ENCODE assay signal across 9 mouse cellular contexts in genomic region chr12:55506029-55506330, GRCm38 (mm10). TPM values are rescaled to one million over a fixed set of nuclear protein-coding genes. Genes with fewer than 3 reads are reported as not detected.
DNase-seq lines count a peak whose midpoint lies in the region; ATAC-seq and TF ChIP-seq lines count a peak whose summit lies in the region.
"Had no signal": no experiment of that assay in that cellular context is flagged by ENCODE, and none has a peak within 500 bp of the region (broad histone marks: within the 10 kb centered on the region; RNA-seq: fewer than 3 reads in every experiment).

No protein-coding gene starts in this region.

- no peak for TF ChIP-seq EP300 in liver, postnatal 0 days (IDR thresholded peaks at IDR 0.05; ENCODE audit: low read depth)

- DNase-seq in frontal cortex, postnatal 25 days (ENCODE audit: low spot score in 2 of 2), result peak; percentile 43 to 47
- DNase-seq in frontal cortex, postnatal 10 days (ENCODE audit: low spot score in 2 of 2), result no peak
- peak; percentile 62 to 68 for DNase-seq in right cerebral cortex, adult 2 months (ENCODE audit: low spot score in 2 of 2)
- DNase-seq in right cerebral cortex, adult 18-20 months, result no peak
- DNase-seq in brain, embryonic 14.5 days (ENCODE audit: low read depth), result peak; percentile 81
- peak; percentile 86 for DNase-seq in liver, postnatal 0 days
- DNase-seq in spleen, postnatal 14 days (ENCODE audit: low spot score in 2 of 2), result peak; percentile 51 to 64

- no peak overlapping the region for H3K27ac ChIP-seq in forebrain, embryonic 16.5 days (ENCODE audit: low read length)
- H3K27ac ChIP-seq in liver, postnatal 0 days (ENCODE audit: low read depth), result no peak overlapping the region
- H3K27ac ChIP-seq: embryonic facial prominence, embryonic 12.5 days had no signal

- H3K4me3 ChIP-seq in forebrain, embryonic 16.5 days (replicated peaks; ENCODE audit: low read length), result no peak overlapping the region
- no peak overlapping the region for H3K4me3 ChIP-seq in liver, postnatal 0 days (ENCODE audit: low read depth, low read length)
- H3K4me3 ChIP-seq: embryonic facial prominence, embryonic 12.5 days had no signal

- TF ChIP-seq CTCF in brain, embryonic 14.5 days (IDR thresholded peaks at IDR 0.05; ENCODE audit: borderline replicate concordance, extremely low read depth, insufficient read depth, insufficient read length), result peak; percentile 86
- TF ChIP-seq CTCF in liver, postnatal 0 days (IDR thresholded peaks at IDR 0.05; ENCODE audit: low read depth), result peak; percentile 87

- ATAC-seq in forebrain, embryonic 16.5 days, result peak; percentile 45; the same call in 1 of the 2 replicates
- no peak for ATAC-seq in liver, postnatal 0 days

- no peaks in the 10 kb centered on the region; the same call in 1 of the 2 replicates for H3K27me3 ChIP-seq in forebrain, embryonic 16.5 days (replicated peaks; ENCODE audit: control insufficient read depth, insufficient read depth, low read length)
- H3K27me3 ChIP-seq in liver, postnatal 0 days (ENCODE audit: insufficient read depth, low read length), result peaks cover 43% of the 10 kb centered on the region
- H3K27me3 ChIP-seq: embryonic facial prominence, embryonic 12.5 days had no signal

- no peaks in the 10 kb centered on the region for H3K36me3 ChIP-seq in forebrain, embryonic 16.5 days (ENCODE audit: control insufficient read depth, insufficient read depth)
- no peaks in the 10 kb centered on the region for H3K36me3 ChIP-seq in liver, postnatal 0 days (replicated peaks; ENCODE audit: insufficient read depth, low read length)
- H3K36me3 ChIP-seq: embryonic facial prominence, embryonic 12.5 days had no signal

- no peak overlapping the region for H3K4me2 ChIP-seq in forebrain, embryonic 16.5 days (ENCODE audit: low read length)
- H3K4me2 ChIP-seq in liver, postnatal 0 days (ENCODE audit: low read depth, low read length), result no peak overlapping the region
- H3K4me2 ChIP-seq: embryonic facial prominence, embryonic 12.5 days had no signal

- no peak overlapping the region for H3K9ac ChIP-seq in forebrain, embryonic 16.5 days (replicated peaks; ENCODE audit: low read depth, low read length)
- no peak overlapping the region for H3K9ac ChIP-seq in liver, postnatal 0 days (replicated peaks)
- H3K9ac ChIP-seq: embryonic facial prominence, embryonic 12.5 days had no signal

- no peak for TF ChIP-seq POLR2A in brain, embryonic 14.5 days (IDR thresholded peaks at IDR 0.05; ENCODE audit: borderline replicate concordance, extremely low read depth, insufficient read depth, insufficient read length, poor library complexity, severe bottlenecking)

- H3K4me1 ChIP-seq in forebrain, embryonic 16.5 days (replicated peaks; ENCODE audit: control insufficient read depth, insufficient read depth, low read length), result no peaks in the 10 kb centered on the region
- H3K4me1 ChIP-seq in liver, postnatal 0 days (ENCODE audit: insufficient read depth), result no peaks in the 10 kb centered on the region
- H3K4me1 ChIP-seq: embryonic facial prominence, embryonic 12.5 days had no signal

- 0% methylated on average over 6 of the region's 6 CpGs for WGBS in forebrain, embryonic 16.5 days
- WGBS in liver, postnatal 0 days (ENCODE audit: insufficient replicate concordance), result under 1% methylated on average over 6 of the region's 6 CpGs

- no peaks in the 10 kb centered on the region for H3K9me3 ChIP-seq in forebrain, embryonic 16.5 days (ENCODE audit: control insufficient read depth, low read length)
- no peaks in the 10 kb centered on the region for H3K9me3 ChIP-seq in liver, postnatal 0 days (ENCODE audit: low read length)
- H3K9me3 ChIP-seq: embryonic facial prominence, embryonic 12.5 days had no signal

RNA-seq across cellular contexts. Expression of gene Nfkbia, which starts 13.5 kb away (rescaled TPM):
- 41.0 and 46.0 TPM in 2 replicates for polyA plus RNA-seq in brain, embryonic 14.5 days (2012; rRNA removed)
- polyA plus RNA-seq in forebrain, embryonic 16.5 days (2015; fragmentation: Nextera tagmentation; extraction: Ambion mirVana), result 53.4 and 58.5 TPM in 2 replicates
- polyA plus RNA-seq in liver, postnatal 0 days (2015; fragmentation: Nextera tagmentation; extraction: Ambion mirVana), result 27.9 and 38.5 TPM in 2 replicates

RNA-seq across cellular contexts. Expression of gene Aldoart2, which starts 59.1 kb away (rescaled TPM):
- 0.07 TPM in 1 of 2 replicates, not detected in the other for polyA plus RNA-seq in brain, embryonic 14.5 days (2012; rRNA removed)
- not detected in 2 replicates for polyA plus RNA-seq in forebrain, embryonic 16.5 days (2015; fragmentation: Nextera tagmentation; extraction: Ambion mirVana)
- polyA plus RNA-seq in liver, postnatal 0 days (2015; fragmentation: Nextera tagmentation; extraction: Ambion mirVana), result not detected in 2 replicates
- polyA plus RNA-seq: embryonic facial prominence, embryonic 12.5 days had no signal

Comparison
In these comparisons a context has a peak if more than half of its experiments do, and no peak if none do; other contexts are left out.
1. DNase-seq: peak in frontal cortex, postnatal 25 days (2 of 2), right cerebral cortex, adult 2 months (2 of 2), brain, embryonic 14.5 days (single experiment), liver, postnatal 0 days (single experiment) and spleen, postnatal 14 days (2 of 2); none in frontal cortex, postnatal 10 days (0 of 2) and right cerebral cortex, adult 18-20 months (single experiment).